Mouse (Mus musculus) monocyte, adult 5-6 weeks (primary cell): ENCODE results near the gene Fgb. TPM values are rescaled to one million over a fixed set of nuclear protein-coding genes. Genes with fewer than 3 reads are reported as not detected.

Experiments
- ATAC-seq: fragments of 153-309, 156-312 bp; replicated peaks from 2 replicates; pipeline ENCODE4 v1.8.0; 2017; ENCODE audit warnings: mild to moderate bottlenecking; ENCODE audit not compliant: low TSS enrichment, insufficient number of reproducible peaks, severe bottlenecking, poor library complexity, low FRiP score
- total RNA-seq: library from RNA; stranded (forward); fragments of 200-1000, 200-491, 200-594 nt; gene quantifications from 3 replicates; pipeline ENCODE4 v1.2.3, GENCODE M21; 2017

Fgb gene
- total RNA-seq, result not detected in 3 replicates

GRCm38 (mm10) chr3:83049680-83050079 is at the start of gene Fgb:
Gene Fgb, minus strand, starts transcription at chr3:83049863.
- no peak for ATAC-seq

GRCm38 (mm10) chr3:83099139-83099538 is 49.5 kb upstream of the Fgb start:
- ATAC-seq, result no peak

GRCm38 (mm10) chr3:83098546-83099034 is 48.9 kb upstream of the Fgb start:
- ATAC-seq, result no peak

GRCm38 (mm10) chr3:83097586-83097985 is 47.9 kb upstream of the Fgb start:
- no peak for ATAC-seq

- ATAC-seq, result peak; percentile 82
Observed at GRCm38 (mm10) chr3:83080567-83081055, 30.9 kb upstream of the Fgb start.

- no peak for ATAC-seq
Observed at GRCm38 (mm10) chr3:83076563-83076962, 26.9 kb upstream of the Fgb start.

- no peak for ATAC-seq
Observed at GRCm38 (mm10) chr3:83070231-83070630, 20.6 kb upstream of the Fgb start.

- ATAC-seq, result no peak
Observed at GRCm38 (mm10) chr3:83068869-83069268, 19.2 kb upstream of the Fgb start.

GRCm38 (mm10) chr3:83067920-83068319 is 18.3 kb upstream of the Fgb start:
- no peak for ATAC-seq

- no peak for ATAC-seq
Observed at GRCm38 (mm10) chr3:83057046-83057445, 7.4 kb upstream of the Fgb start.

- ATAC-seq, result peak; percentile 93
Observed at GRCm38 (mm10) chr3:83055281-83056038, 5.8 kb upstream of the Fgb start, which contains the start of gene Plrg1. Gene Plrg1, plus strand, starts transcription at chr3:83055522.

GRCm38 (mm10) chr3:83054759-83055158 is 5.1 kb upstream of the Fgb start:
- ATAC-seq, result no peak

- ATAC-seq, result no peak
Observed at GRCm38 (mm10) chr3:83053758-83054157, 4.1 kb upstream of the Fgb start.

GRCm38 (mm10) chr3:83053126-83053525 is 3.5 kb upstream of the Fgb start:
- ATAC-seq, result no peak

- ATAC-seq, result no peak
Observed at GRCm38 (mm10) chr3:83052102-83052501, 2.4 kb upstream of the Fgb start.

GRCm38 (mm10) chr3:83050661-83051060 is 998 bp upstream of the Fgb start:
- no peak for ATAC-seq

- no peak for ATAC-seq
Observed at GRCm38 (mm10) chr3:83046649-83047048, 3.0 kb downstream of the Fgb start.

- no peak for ATAC-seq
Observed at GRCm38 (mm10) chr3:83042451-83042850, 7.2 kb downstream of the Fgb start.

GRCm38 (mm10) chr3:83039666-83040065 is 10.0 kb downstream of the Fgb start:
- ATAC-seq, result no peak

- no peak for ATAC-seq
Observed at GRCm38 (mm10) chr3:83038865-83039264, 10.8 kb downstream of the Fgb start.
